Mouse (Mus musculus): ENCODE data around the gene Tgfb1. TPM values are rescaled to one million over a fixed set of nuclear protein-coding genes. Genes with fewer than 3 reads are reported as not detected.

Gene Tgfb1
- polyA plus RNA-seq, 1 experiment from 2014 or later = 14.2 TPM

DNA sequence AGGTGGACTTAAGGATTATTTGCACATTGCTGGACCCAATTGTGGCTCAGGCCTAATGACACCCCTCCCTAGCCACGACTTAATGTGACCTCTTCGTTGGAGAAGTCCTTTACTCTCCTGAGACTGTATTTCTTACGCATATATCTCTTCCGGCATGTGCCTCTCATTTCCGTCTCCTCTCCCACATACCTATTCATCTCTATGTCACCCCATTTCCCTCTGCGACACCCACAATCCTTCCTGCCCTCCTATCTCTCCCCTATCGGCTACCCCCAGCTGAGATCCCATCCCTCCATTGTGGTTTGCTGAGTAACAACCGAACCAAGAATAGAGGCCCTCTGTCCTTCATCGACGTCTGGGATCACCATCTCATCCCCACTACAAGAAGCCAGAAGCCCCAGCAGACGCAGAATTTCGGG is 2.8 kb downstream of the Tgfb1 start:
- H3K27ac ChIP-seq = peak overlapping the region; percentile 95
- peak overlapping the region; percentile 83 for H3K4me3 ChIP-seq
- H3K36me3 ChIP-seq = peaks cover 38% of the 10 kb centered on the region
- peaks cover 69% of the 10 kb centered on the region for H3K4me1 ChIP-seq
- H3K27me3 ChIP-seq (replicated peaks) = no peaks in the 10 kb centered on the region
- peak overlapping the region; percentile 97 for H3K4me2 ChIP-seq
- WGBS (ENCODE audit: insufficient replicate concordance) = 2% methylated on average over 12 of the region's 12 CpGs
- H3K9ac ChIP-seq = peak overlapping the region; percentile 87
- peak; percentile 40 for ATAC-seq
- no peaks in the 10 kb centered on the region for H3K9me3 ChIP-seq (replicated peaks)

DNA sequence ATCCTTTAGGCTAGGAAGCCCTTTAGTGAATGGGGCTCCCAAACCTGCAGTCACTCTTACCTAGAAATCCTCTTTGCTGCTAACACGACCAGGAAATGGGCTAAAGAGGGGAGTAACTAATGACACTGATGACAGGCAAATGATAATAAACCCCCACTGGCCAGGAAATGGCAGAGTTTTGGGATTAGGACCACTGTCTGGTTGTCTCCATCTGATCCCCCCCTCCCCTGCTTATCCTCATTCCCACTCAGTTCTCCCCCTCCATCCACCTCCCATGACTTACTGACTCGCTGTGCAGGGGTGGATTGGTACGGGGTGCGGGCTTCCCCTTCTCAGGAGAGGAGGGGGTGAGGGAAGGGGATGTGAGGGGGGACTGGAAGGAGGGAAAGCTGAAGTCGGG is 3.2 kb downstream of the Tgfb1 start:
- ATAC-seq = no peak
- H3K9ac ChIP-seq = peak overlapping the region; percentile 87
- peaks cover 43% of the 10 kb centered on the region for H3K36me3 ChIP-seq
- no peaks in the 10 kb centered on the region for H3K27me3 ChIP-seq (replicated peaks)
- WGBS (ENCODE audit: insufficient replicate concordance) = 26% methylated on average over 5 of the region's 5 CpGs
- H3K9me3 ChIP-seq (replicated peaks) = no peaks in the 10 kb centered on the region
- H3K4me2 ChIP-seq = peak overlapping the region; percentile 97
- peaks cover 64% of the 10 kb centered on the region for H3K4me1 ChIP-seq
- peak overlapping the region; percentile 95 for H3K27ac ChIP-seq
- H3K4me3 ChIP-seq = peak overlapping the region; percentile 83

DNA sequence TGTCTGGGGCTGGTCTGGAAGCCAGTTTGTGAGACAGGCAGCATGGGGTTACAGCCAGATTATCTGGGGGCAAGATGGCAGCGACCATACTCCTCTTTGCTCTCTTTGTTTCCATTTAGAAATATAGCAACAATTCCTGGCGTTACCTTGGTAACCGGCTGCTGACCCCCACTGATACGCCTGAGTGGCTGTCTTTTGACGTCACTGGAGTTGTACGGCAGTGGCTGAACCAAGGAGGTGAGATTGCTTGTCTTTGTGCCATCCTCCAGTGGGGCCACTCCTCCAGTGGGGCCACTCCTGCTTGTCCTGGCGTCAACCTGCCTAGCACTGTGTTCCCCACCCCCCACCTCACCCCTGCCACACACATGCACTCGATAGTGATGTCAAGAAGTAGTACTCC is 7.3 kb downstream of the Tgfb1 start:
- peaks cover 81% of the 10 kb centered on the region for H3K36me3 ChIP-seq
- WGBS (ENCODE audit: insufficient replicate concordance) = 74% methylated on average over 8 of the region's 8 CpGs
- H3K4me2 ChIP-seq = no peak overlapping the region

DNA sequence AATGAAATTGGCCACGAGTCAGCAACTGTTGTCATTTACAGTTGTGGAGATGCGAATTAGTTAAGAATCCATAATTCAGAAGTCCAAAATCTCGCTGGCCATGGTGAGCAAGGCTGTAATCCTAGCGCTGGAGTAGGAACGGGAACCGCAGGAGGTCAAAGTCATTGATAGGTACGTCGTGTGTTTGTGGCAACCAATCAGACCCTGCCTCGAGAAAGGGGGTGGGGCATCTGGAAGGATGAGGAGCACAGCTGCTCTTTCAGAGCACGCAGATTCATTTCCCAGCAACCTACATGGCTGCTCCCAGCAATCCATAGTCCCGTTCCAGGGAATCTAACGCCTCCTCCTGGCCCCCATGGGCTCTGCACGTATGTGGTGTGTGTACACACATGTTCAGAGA is 13.0 kb downstream of the Tgfb1 start:
- ATAC-seq = no peak
- no peak overlapping the region for H3K27ac ChIP-seq
- H3K9me3 ChIP-seq (replicated peaks) = peaks cover 20% of the 10 kb centered on the region
- H3K36me3 ChIP-seq = peaks cover 95% of the 10 kb centered on the region
- 82% methylated on average over 13 of the region's 13 CpGs for WGBS (ENCODE audit: insufficient replicate concordance)
- no peak overlapping the region for H3K4me2 ChIP-seq
- no peak overlapping the region for H3K9ac ChIP-seq
- H3K4me3 ChIP-seq = no peak overlapping the region
- H3K27me3 ChIP-seq (replicated peaks) = no peaks in the 10 kb centered on the region
- H3K4me1 ChIP-seq = peaks cover 18% of the 10 kb centered on the region

More for the DNA sequence above, 7.3 kb downstream of the Tgfb1 start:
- ATAC-seq = no peak
- no peak overlapping the region for H3K9ac ChIP-seq
- H3K4me1 ChIP-seq = peaks cover 34% of the 10 kb centered on the region
- H3K27me3 ChIP-seq (replicated peaks) = no peaks in the 10 kb centered on the region
- H3K27ac ChIP-seq = no peak overlapping the region
- H3K4me3 ChIP-seq = no peak overlapping the region
- H3K9me3 ChIP-seq (replicated peaks) = no peaks in the 10 kb centered on the region

DNA sequence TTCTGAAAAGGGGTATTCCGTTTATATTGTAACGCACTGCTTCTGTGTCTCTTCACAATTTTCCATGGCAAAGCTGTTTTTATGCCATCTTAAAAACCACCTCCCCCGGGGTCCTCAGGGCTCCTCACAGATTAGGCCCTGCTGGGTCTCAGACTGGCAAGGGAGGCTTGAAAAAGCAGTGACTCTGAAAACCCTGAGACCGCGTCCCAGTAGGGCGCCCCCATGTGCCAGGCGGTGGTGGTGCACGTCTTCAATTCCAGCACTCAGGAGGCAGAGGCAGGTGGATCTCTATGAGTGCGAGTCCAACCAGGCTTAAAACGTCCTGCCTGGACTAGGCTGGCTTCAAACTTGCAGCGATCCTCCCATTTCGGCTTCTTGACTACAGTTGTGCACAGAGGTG is 13.9 kb downstream of the Tgfb1 start:
- peaks cover 26% of the 10 kb centered on the region for H3K4me1 ChIP-seq
- peaks cover 20% of the 10 kb centered on the region for H3K9me3 ChIP-seq (replicated peaks)
- no peak overlapping the region for H3K4me2 ChIP-seq
- no peak overlapping the region for H3K27ac ChIP-seq
- no peaks in the 10 kb centered on the region for H3K27me3 ChIP-seq (replicated peaks)
- peaks cover 95% of the 10 kb centered on the region for H3K36me3 ChIP-seq
- no peak for ATAC-seq
- no peak overlapping the region for H3K4me3 ChIP-seq
- WGBS (ENCODE audit: insufficient replicate concordance) = 81% methylated on average over 12 of the region's 12 CpGs
- H3K9ac ChIP-seq = no peak overlapping the region

DNA sequence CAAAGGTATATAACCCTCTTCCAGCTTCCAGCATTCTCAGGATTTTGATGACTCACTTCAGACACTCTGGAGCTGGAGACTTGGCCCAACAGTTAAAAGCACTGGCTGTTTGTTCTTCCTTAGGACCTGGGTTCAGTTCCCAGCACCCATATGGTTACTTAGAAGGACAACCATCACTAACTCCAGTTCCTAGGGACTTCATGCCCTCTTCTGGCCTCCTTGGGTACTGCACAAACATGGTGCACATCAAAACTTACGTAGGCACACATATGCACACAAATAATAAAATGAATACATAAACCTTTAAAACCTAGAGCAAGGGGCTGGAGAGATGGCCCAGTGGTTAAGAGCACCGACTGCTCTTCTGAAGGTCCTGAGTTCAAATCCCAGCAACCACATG is 15.5 kb downstream of the Tgfb1 start:
- H3K9ac ChIP-seq = no peak overlapping the region
- peaks cover 42% of the 10 kb centered on the region for H3K4me1 ChIP-seq
- ATAC-seq = no peak
- peaks cover 20% of the 10 kb centered on the region for H3K9me3 ChIP-seq (replicated peaks)
- H3K4me3 ChIP-seq = no peak overlapping the region
- no peaks in the 10 kb centered on the region for H3K27me3 ChIP-seq (replicated peaks)
- no peak overlapping the region for H3K27ac ChIP-seq
- H3K4me2 ChIP-seq = no peak overlapping the region
- peaks cover 96% of the 10 kb centered on the region for H3K36me3 ChIP-seq
- WGBS (ENCODE audit: insufficient replicate concordance) = 82% methylated on average over 2 of the region's 2 CpGs

DNA sequence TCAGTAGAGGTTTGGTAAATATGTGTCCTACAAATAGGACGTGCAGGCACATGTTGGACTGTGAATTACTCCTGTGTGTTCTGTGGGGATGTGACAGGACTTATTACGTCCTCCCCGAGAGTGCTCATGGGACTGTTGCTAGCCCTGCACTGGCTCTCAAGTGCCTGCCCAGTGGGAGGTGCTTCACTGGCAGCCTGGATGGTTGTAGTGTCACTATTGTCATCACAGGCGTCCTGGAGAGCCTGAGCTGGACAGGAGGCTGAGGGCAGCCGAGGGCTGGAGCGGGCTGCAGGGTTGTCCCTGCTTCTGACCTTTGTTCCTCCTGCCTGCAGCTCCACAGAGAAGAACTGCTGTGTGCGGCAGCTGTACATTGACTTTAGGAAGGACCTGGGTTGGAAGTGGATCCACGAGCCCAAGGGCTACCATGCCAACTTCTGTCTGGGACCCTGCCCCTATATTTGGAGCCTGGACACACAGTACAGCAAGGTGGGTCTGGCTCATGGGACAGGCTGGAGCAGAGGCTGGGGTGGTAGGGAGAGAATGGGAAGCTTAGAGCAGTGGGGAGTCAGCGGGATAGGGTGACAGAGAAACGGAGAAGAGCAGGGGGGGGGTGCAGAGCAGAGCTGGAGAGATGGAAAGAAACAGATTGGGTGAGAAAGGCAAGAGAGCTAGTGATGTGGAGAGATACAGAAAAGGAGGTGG is 17.1 kb downstream of the Tgfb1 start:
- Histone ChIP-seq H3K27ac (peak overlapping the region; percentile 28), H3K4me2 (peak overlapping the region; percentile 40)
- WGBS (ENCODE audit: insufficient replicate concordance) = 55% methylated on average over 10 of the region's 10 CpGs

DNA sequence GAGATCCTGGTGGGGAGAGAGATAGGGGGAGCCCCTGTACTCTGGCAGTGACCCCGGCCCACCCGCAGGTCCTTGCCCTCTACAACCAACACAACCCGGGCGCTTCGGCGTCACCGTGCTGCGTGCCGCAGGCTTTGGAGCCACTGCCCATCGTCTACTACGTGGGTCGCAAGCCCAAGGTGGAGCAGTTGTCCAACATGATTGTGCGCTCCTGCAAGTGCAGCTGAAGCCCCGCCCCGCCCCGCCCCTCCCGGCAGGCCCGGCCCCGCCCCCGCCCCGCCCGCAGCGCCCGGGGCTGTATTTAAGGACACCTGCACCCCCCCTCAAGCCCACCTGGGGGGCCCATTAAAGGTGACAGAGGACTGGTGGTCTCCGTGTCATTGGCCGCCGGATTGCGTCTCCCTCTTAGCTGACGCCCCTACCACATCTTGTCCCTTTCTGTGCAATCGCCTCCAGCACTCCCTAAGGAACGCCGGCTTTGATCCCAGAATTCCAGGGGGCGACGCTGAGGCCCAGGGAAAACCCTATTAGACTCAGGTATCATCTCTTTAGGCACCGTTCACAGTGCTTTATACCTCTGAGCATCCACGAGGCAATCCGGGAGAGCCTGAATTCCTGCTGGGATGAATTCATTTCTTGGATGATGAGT is 18.0 kb downstream of the Tgfb1 start:
- Histone ChIP-seq H3K9ac (no peak overlapping the region), H3K4me2 (peak overlapping the region; percentile 40), H3K9me3 (replicated peaks) (peaks cover 20% of the 10 kb centered on the region), H3K4me1 (peaks cover 58% of the 10 kb centered on the region), H3K27ac (peak overlapping the region; percentile 65), H3K27me3 (replicated peaks) (no peaks in the 10 kb centered on the region), H3K4me3 (no peak overlapping the region), H3K36me3 (peaks cover 82% of the 10 kb centered on the region)
- WGBS (ENCODE audit: insufficient replicate concordance) = 44% methylated on average over 34 of the region's 37 CpGs
- peak; percentile 36 for ATAC-seq

More for the DNA sequence above, 17.1 kb downstream of the Tgfb1 start:
- Histone ChIP-seq H3K9me3 (replicated peaks) (peaks cover 20% of the 10 kb centered on the region), H3K4me3 (no peak overlapping the region), H3K27me3 (replicated peaks) (no peaks in the 10 kb centered on the region), H3K36me3 (peaks cover 88% of the 10 kb centered on the region), H3K9ac (no peak overlapping the region), H3K4me1 (peaks cover 54% of the 10 kb centered on the region)
- ATAC-seq = peak; percentile 50

DNA sequence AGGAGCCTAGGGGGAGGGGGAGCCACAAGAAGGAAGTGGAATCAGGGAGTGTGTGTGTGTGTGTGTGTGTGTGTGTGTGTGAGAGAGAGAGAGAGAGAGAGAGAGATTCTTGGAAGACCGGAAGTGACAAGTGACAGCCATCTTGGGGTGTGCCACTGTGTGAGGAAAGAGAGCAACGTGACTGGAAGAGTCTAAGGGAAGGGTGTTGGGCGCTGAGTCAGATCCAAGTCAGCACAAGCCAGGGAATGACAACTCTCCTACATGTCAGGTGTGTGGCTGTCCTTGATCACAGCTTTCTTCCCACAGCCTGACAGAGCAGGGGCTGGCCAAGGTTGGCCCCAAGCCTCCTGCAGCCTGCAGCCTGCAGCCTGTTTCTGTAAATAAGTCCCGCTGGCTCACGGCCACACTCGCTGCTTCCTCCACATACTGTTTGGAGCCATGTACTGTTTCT is 19.0 kb downstream of the Tgfb1 start:
- no peak for ATAC-seq
- H3K36me3 ChIP-seq = peaks cover 76% of the 10 kb centered on the region
- peaks cover 17% of the 10 kb centered on the region for H3K9me3 ChIP-seq (replicated peaks)
- H3K4me1 ChIP-seq = peaks cover 68% of the 10 kb centered on the region
- H3K4me3 ChIP-seq = no peak overlapping the region
- H3K4me2 ChIP-seq = no peak overlapping the region
- no peak overlapping the region for H3K9ac ChIP-seq
- WGBS (ENCODE audit: insufficient replicate concordance) = 58% methylated on average over 6 of the region's 6 CpGs
- H3K27me3 ChIP-seq (replicated peaks) = no peaks in the 10 kb centered on the region
- H3K27ac ChIP-seq = peak overlapping the region; percentile 65

DNA sequence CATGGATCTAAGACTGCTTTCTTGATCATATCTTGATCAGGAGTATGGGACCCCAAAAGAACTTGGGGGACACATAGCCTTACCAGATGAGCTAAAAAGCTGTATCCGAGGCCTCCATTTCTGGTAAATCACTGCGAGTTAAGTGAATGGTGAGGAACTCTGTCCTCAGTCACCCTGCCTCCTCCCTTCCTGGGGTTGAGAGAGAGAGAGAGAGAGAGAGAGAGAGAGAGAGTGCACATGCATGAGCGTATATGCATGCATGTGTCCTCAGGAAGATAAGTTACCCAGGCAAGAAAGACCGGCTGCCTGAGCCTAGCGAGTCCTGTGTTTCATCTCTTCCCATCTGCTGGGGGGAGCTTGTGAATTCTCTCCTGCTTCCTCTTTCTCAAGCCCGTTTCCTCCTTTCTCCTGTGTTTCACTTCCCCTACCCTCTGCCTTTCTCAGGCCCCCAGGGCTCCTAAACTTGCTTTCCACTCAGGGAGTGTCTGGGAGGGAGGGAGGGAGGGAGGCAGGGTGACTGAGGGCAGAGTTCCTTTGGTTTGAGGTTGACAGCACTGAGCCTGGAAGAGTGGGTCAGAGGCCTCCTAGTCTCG is 19.9 kb downstream of the Tgfb1 start:
- no peak overlapping the region for H3K9ac ChIP-seq
- ATAC-seq = no peak
- 52% methylated on average over 7 of the region's 7 CpGs for whole genome bisulfite sequencing (ENCODE audit: insufficient replicate concordance)

DNA sequence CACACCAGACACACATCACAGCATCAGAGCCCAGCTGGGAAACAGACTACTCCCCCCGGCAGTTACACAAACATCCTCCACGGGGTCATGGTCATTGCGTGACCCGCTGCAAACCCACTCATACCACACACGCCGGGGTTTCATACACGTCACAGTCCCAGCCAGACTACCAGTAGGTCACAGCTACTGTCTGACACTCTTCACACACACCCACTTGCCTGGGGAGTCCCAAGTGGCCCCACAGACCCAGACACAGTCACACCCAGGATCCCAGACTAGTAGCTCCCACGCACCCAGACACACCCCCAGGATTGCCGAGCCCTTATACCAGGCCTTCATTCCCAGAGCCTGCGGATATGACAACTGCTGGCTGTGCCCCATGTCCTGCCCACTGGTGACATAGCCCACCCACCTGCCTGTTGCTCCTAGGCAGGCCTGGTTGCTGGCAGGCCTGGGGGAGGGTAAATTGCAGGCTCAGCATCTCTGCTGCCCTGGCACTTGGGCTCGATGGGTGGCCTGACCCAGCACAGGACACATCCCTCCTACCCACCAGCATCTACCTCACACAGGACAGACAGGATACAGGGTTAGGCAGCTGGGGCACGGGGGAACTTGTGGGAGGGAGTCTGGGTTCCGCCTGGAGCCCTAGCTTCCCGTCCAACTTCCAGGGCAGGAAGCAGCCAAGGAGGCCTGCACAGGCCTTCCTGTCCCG is 20.9 kb downstream of the Tgfb1 start:
- H3K4me2 ChIP-seq = no peak overlapping the region
- 56% methylated on average over 15 of the region's 15 CpGs for WGBS (ENCODE audit: insufficient replicate concordance)
- ATAC-seq = peak; percentile 7; the same call in 1 of the 2 replicates

More for the DNA sequence above, 19.9 kb downstream of the Tgfb1 start:
- peaks cover 9% of the 10 kb centered on the region for H3K9me3 ChIP-seq (replicated peaks)
- H3K27ac ChIP-seq = peak overlapping the region; percentile 65; the same call in 1 of the 2 replicates
- no peak overlapping the region for H3K4me3 ChIP-seq
- peaks cover 76% of the 10 kb centered on the region for H3K36me3 ChIP-seq
- no peak overlapping the region for H3K4me2 ChIP-seq
- H3K27me3 ChIP-seq (replicated peaks) = no peaks in the 10 kb centered on the region
- peaks cover 76% of the 10 kb centered on the region for H3K4me1 ChIP-seq

More for the DNA sequence above, 20.9 kb downstream of the Tgfb1 start:
- Histone ChIP-seq H3K4me3 (no peak overlapping the region), H3K9me3 (replicated peaks) (no peaks in the 10 kb centered on the region), H3K27me3 (replicated peaks) (no peaks in the 10 kb centered on the region), H3K27ac (peak overlapping the region; percentile 31; the same call in 1 of the 2 replicates), H3K36me3 (peaks cover 76% of the 10 kb centered on the region), H3K4me1 (peaks cover 86% of the 10 kb centered on the region), H3K9ac (no peak overlapping the region)

Measured in liver, embryonic 12.5 days (tissue).